Mouse (Mus musculus) testis, adult 2 months (tissue): ENCODE data around the gene Macf1.

Experiments used
- CTCF ChIP-seq: fragments of 200-500 bp; IDR thresholded peaks from 2 replicates; pipeline ENCODE4 v1.5.1; 2012; ENCODE audit warnings: low read depth, mild to moderate bottlenecking, inconsistent platforms, low read length, moderate library complexity; ENCODE audit not compliant: control insufficient read depth, insufficient read depth, insufficient replicate concordance
- POLR2A ChIP-seq: fragments of 200-500 bp; IDR thresholded peaks from 2 replicates; pipeline ENCODE4 v1.6.1; 2012; ENCODE audit warnings: low read depth, mild to moderate bottlenecking, inconsistent platforms, low read length, moderate library complexity; ENCODE audit not compliant: control insufficient read depth

DNA sequence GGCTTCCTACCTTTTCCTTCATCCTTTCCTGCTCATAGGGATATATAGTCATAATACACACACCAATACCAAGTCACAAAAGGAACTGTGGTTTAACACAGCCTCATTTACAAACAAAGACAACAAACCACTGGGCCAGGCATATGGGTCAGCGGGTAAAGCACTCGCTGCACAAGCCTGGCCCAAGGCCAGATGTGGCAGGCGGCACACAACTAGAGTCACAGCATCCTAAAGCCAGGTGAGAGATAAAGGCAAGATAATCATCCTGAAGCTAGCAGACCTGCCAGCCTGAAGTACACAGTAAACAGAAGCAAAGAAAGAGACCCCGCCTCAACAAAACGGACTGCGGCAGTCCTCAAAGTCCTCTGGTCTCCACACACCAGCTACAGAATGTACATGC, 40.6 kb downstream of the Macf1 start:
- no peak for TF ChIP-seq POLR2A
- TF ChIP-seq CTCF, result no peak
